Mouse (Mus musculus) ES-E14 (cell line): ENCODE data around the gene 9230104L09Rik.

Experiments used
- CHD2 ChIP-seq: IDR thresholded peaks from 2 replicates; pipeline ENCODE4 v1.6.1; 2014; ENCODE audit warnings: mild to moderate bottlenecking, low read depth, low read length, inconsistent platforms
- MAFK ChIP-seq: IDR thresholded peaks from 2 replicates; pipeline ENCODE4 v1.6.1; 2014; ENCODE audit warnings: mild to moderate bottlenecking, low read depth, low read length, inconsistent platforms; ENCODE audit not compliant: insufficient read depth
- ZNF384 ChIP-seq: IDR thresholded peaks from 2 replicates; pipeline ENCODE4 v1.6.1; 2012; ENCODE audit warnings: low read depth, low read length, inconsistent platforms

DNA sequence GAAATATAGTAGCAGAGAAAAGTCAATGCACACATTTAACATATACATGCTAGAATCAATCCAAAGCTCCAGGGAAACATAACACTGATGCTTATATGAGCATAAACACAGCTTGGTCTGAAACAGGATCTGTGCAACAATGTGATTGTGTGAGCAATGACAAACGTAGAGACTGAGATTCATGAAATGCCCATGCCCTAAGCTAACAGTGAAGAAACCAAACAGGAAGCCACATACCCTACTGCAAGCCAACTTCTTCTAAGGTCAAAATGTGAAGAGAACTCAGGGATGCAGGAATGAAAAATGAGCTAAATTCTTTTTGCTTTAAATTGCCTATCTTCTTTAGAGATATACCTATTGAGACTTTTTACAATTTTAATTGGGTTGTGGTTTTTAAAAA, 4.1 kb upstream of the 9230104L09Rik start:
- TF ChIP-seq ZNF384 = no peak
- no peak for TF ChIP-seq MAFK
- no peak for TF ChIP-seq CHD2
